Mouse (Mus musculus) CH12.LX (cell line): ENCODE data around the gene Arhgef2.

Experiments used
- CTCF ChIP-seq, 2 experiments: IDR thresholded peaks in 1 of 2; conservative IDR thresholded peaks in 1 of 2; 2 replicates each; pipeline ENCODE4 v1.5.1; 2011 to 2012; ENCODE audit warnings: low read depth in 2 of 2, low read length in 2 of 2, improper control_type of control experiment in 1 of 2, inconsistent platforms in 1 of 2, mild to moderate bottlenecking in 1 of 2, moderate library complexity in 1 of 2
- E2F4 ChIP-seq: IDR thresholded peaks from 2 replicates; pipeline ENCODE4 v1.6.1; 2011; ENCODE audit warnings: low read depth, low read length, improper control_type of control experiment; ENCODE audit not compliant: insufficient replicate concordance
- NRF1 ChIP-seq: IDR thresholded peaks from 2 replicates; pipeline ENCODE4 v1.6.1; 2014; ENCODE audit warnings: low read depth, mild to moderate bottlenecking, inconsistent platforms, low read length, improper control_type of control experiment, moderate library complexity
- POLR2A ChIP-seq: IDR thresholded peaks from 2 replicates; pipeline ENCODE4 v1.6.1; 2011; ENCODE audit warnings: low read depth, mild to moderate bottlenecking, improper control_type of control experiment, low read length
- ZKSCAN1 ChIP-seq: IDR thresholded peaks from 2 replicates; pipeline ENCODE4 v1.6.1; 2012; ENCODE audit warnings: low read depth, inconsistent platforms, low read length, improper control_type of control experiment, borderline replicate concordance

DNA sequence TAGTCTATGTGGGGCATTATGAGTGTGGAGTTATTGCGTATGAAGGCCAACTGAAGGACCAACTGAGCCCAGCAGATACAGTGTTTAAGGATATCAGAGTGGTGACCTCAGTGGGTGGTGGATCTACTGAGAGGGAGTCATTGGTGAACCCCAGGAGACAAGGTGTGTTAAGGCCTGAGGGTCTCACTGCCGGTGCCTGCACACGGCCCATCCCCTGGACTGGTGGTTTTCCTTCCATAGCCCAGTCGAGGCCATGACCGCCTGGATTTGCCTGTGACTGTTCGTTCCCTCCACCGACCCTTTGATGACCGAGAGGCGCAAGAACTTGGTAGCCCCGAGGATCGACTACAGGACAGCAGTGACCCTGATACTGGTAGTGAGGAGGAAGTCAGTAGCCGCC, 40.2 kb downstream of the Arhgef2 start:
- no peak for TF ChIP-seq ZKSCAN1
- no peak for TF ChIP-seq NRF1
- TF ChIP-seq CTCF (conservative IDR thresholded peaks at IDR 0.05 in 1 of 2, IDR thresholded peaks at IDR 0.05 in 1 of 2; ENCODE audit: low read depth in 2 of 2, low read length in 2 of 2) = no peak
- no peak for TF ChIP-seq POLR2A
- no peak for TF ChIP-seq E2F4
